Mouse (Mus musculus) midbrain, embryonic 11.5 days (tissue): Measurements from ENCODE around the gene Sbno2. TPM values are rescaled to one million over a fixed set of nuclear protein-coding genes. Genes with fewer than 3 reads are reported as not detected.

Source experiments
- ATAC-seq: fragments of 200-750 bp; cut with Nextera tagmentation; 2 replicates; pipeline ENCODE4 v1.8.0; 2017; ENCODE audit warnings: moderate TSS enrichment, moderate library complexity; ENCODE audit not compliant: low FRiP score
- DNase-seq: peaks from one replicate; pipeline ENCODE4 v3.0.0; 2015; ENCODE audit warnings: low spot score; ENCODE audit errors: missing footprints
- H3K27ac ChIP-seq: fragments of 300-500 bp; sonication (generic); 2 replicates; pipeline ENCODE4 v1.5.1; 2014; ENCODE audit warnings: low read depth, low read length
- H3K27me3 ChIP-seq: fragments of 300-500 bp; sonication (generic); 2 replicates; pipeline ENCODE4 v1.6.1; 2014; ENCODE audit warnings: mild to moderate bottlenecking, low read length, moderate library complexity, mixed read lengths; ENCODE audit not compliant: control insufficient read depth, insufficient read depth
- H3K36me3 ChIP-seq: fragments of 300-500 bp; sonication (generic); 2 replicates; pipeline ENCODE4 v1.6.1; 2014; ENCODE audit warnings: mild to moderate bottlenecking, low read length, moderate library complexity, mixed read lengths; ENCODE audit not compliant: control insufficient read depth, insufficient read depth
- H3K4me1 ChIP-seq: fragments of 300-500 bp; sonication (generic); 2 replicates; pipeline ENCODE4 v1.6.1; 2014; ENCODE audit warnings: low read length; ENCODE audit not compliant: control insufficient read depth, insufficient read depth
- H3K4me2 ChIP-seq: fragments of 300-500 bp; sonication (generic); 2 replicates; pipeline ENCODE4 v1.6.1; 2014; ENCODE audit warnings: mild to moderate bottlenecking, moderate library complexity
- H3K4me3 ChIP-seq: fragments of 300-500 bp; sonication (generic); 2 replicates; pipeline ENCODE4 v1.5.1; 2014; ENCODE audit warnings: low read depth, low read length
- H3K9ac ChIP-seq: fragments of 300-500 bp; sonication (generic); 2 replicates; pipeline ENCODE4 v1.6.1; 2014; ENCODE audit warnings: low read length
- H3K9me3 ChIP-seq: fragments of 300-500 bp; sonication (generic); 2 replicates; pipeline ENCODE4 v1.6.1; 2016; ENCODE audit warnings: low read length; ENCODE audit not compliant: control insufficient read depth
- WGBS: fragments of 180-500 bp; shearing (Covaris S2); extraction: QIAGEN DNeasy Blood & Tissue Kit; methylation state at CpG from one replicate; pipeline ENCODE4 v1.1.7; 2014; 5-methylcytosine and 5-hydroxymethylcytosine counted together
- polyA plus RNA-seq: library from polyadenylated mRNA; unstranded; fragments of >200 nt; fragmentation: Nextera tagmentation; extraction: Ambion mirVana; gene quantifications from 2 replicates; pipeline ENCODE4 v1.2.1, GENCODE M21; 2014

The Sbno2 gene
- polyA plus RNA-seq, 1 experiment from 2014 or later, result 7.0 TPM

DNA sequence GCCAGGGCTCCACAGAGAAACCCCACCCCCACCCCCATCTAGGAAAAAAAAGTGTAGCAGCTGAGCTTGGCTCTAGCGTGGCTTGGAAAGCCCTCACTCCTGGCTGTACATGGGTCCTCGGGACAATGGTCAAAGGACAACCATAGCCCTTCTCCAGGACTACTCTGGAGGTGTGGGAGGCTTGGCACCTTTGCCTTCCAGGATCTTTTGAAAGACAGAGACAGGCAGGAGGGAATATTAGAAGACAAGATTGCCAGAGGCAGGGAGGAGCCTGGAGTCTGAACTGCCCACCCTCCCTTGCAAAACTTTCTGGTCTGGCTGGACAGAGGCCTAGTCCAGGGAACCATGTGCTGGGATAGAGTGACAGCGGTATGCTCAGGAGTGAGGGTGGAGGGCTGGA is 10.7 kb downstream of the Sbno2 start:
- H3K9me3 ChIP-seq, result no peaks in the 10 kb centered on the region
- 0 out of 2 replicates have a peak, but pooled peaks cover 3% of the 10 kb centered on the region for H3K4me1 ChIP-seq
- no peak overlapping the region for H3K27ac ChIP-seq
- ATAC-seq (no peak), DNase-seq (no peak)
- no peaks in the 10 kb centered on the region for H3K27me3 ChIP-seq
- H3K36me3 ChIP-seq, result no peaks in the 10 kb centered on the region
- H3K4me2 ChIP-seq, result no peak overlapping the region
- no peak overlapping the region for H3K4me3 ChIP-seq
- 83% methylated on average over 3 of the region's 3 CpGs for WGBS
- no peak overlapping the region for H3K9ac ChIP-seq

DNA sequence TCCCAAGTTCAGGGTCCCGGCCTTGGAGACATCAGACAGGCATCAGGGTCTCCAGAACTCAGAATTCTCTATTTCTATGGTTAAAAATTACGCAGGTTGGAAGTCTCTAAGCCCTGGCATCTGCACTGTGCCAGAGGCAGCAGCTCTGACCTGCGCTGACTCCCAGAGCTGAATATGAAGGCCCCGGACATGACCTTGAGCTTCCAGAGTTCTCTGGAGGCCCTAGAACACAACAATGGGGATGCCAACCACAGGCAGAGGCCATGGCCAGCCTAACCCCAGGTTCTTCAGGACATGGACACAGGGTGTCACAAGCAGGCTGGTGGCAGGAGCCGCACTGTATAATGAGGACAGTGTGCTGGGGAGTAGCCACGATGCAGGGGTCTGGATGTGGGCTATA is 11.3 kb downstream of the Sbno2 start:
- ATAC-seq, result no peak
- Histone ChIP-seq H3K9ac (no peak overlapping the region), H3K9me3 (no peaks in the 10 kb centered on the region), H3K4me1 (peaks cover 3% of the 10 kb centered on the region; the same call in 1 of the 2 replicates), H3K27ac (no peak overlapping the region), H3K4me3 (no peak overlapping the region), H3K4me2 (no peak overlapping the region), H3K27me3 (no peaks in the 10 kb centered on the region), H3K36me3 (no peaks in the 10 kb centered on the region)
- DNase-seq, result no peak
- WGBS, result 84% methylated on average over 6 of the region's 6 CpGs

DNA sequence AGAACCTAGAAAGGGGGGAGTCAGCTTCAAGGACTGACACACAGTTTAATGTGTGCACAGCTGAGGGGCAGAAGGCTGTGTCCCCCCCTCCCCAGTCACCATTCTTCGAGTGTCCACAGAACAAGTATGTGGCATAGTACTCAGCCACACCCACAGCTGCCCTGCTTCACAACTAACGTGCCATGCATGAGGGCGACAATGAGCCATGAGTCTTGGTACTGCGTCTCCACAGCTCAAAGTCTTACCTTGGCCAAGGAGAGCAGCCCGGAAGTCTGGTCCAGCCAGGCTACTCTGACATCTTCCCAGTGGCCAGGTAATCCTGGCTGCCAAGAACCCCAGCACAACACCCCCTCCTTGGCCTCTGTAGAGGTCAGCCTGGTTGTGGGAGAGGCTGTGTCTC is 12.7 kb downstream of the Sbno2 start:
- no peaks in the 10 kb centered on the region for H3K36me3 ChIP-seq
- ATAC-seq (no peak), DNase-seq (no peak)
- H3K9me3 ChIP-seq, result no peaks in the 10 kb centered on the region
- H3K27me3 ChIP-seq, result no peaks in the 10 kb centered on the region
- peaks cover 3% of the 10 kb centered on the region; the same call in 1 of the 2 replicates for H3K4me1 ChIP-seq
- H3K4me2 ChIP-seq, result no peak overlapping the region
- 89% methylated on average over 5 of the region's 5 CpGs for WGBS
- no peak overlapping the region for H3K9ac ChIP-seq
- no peak overlapping the region for H3K27ac ChIP-seq
- no peak overlapping the region for H3K4me3 ChIP-seq

DNA sequence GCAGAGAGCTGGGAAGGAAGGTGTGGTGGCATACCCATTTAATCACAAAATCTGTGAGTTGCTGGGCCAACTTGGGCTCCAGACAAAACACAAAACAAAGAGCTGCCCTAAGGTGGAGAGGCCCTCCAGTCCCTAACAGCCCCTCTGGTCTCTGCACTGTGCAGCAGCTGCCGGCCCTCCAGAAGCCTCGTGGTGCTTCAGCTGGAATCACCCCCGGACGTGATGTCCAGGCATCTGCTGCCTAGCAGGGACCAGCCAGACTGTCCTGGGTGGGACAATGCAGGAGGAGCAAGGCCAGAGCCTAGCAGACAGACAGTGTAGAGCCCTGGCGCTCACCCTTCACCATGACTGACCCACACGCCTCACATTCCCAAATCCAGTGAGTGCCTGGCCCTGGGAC is 13.8 kb downstream of the Sbno2 start:
- no peak for DNase-seq

DNA sequence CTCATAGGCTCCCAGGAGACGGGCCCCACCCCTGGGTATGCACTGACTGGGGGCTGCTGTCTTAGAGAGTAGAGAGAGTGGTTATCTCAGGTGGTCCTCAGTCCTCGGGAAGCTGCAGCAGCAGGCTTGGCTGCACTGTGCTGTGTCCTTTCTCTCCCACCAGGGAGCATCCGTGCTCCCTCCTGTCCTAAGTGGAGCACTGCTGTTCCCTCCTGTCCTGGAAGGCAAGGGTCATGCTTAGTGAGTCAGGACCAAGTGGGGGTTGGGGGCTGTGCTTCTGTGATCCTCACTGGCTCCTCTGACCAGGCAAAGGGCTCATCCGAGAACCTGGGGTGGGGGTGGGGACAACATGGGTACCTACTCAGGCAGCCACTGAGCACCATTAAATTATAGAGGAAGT is 16.2 kb downstream of the Sbno2 start:
- Histone ChIP-seq H3K27me3 (no peaks in the 10 kb centered on the region), H3K9ac (no peak overlapping the region), H3K4me3 (no peak overlapping the region), H3K9me3 (no peaks in the 10 kb centered on the region), H3K4me1 (no peaks in the 10 kb centered on the region; the same call in 1 of the 2 replicates), H3K27ac (no peak overlapping the region), H3K36me3 (no peaks in the 10 kb centered on the region), H3K4me2 (no peak overlapping the region)
- no peak for DNase-seq
- ATAC-seq, result no peak
- WGBS, result 60% methylated on average over 4 of the region's 4 CpGs

More for the DNA sequence above, 13.8 kb downstream of the Sbno2 start:
- Histone ChIP-seq H3K9ac (no peak overlapping the region), H3K4me1 (no peaks in the 10 kb centered on the region; the same call in 1 of the 2 replicates), H3K9me3 (no peaks in the 10 kb centered on the region), H3K27me3 (no peaks in the 10 kb centered on the region), H3K4me2 (no peak overlapping the region), H3K4me3 (no peak overlapping the region), H3K27ac (no peak overlapping the region), H3K36me3 (no peaks in the 10 kb centered on the region)
- 100% methylated on average over 6 of the region's 6 CpGs for WGBS
- ATAC-seq, result no peak

DNA sequence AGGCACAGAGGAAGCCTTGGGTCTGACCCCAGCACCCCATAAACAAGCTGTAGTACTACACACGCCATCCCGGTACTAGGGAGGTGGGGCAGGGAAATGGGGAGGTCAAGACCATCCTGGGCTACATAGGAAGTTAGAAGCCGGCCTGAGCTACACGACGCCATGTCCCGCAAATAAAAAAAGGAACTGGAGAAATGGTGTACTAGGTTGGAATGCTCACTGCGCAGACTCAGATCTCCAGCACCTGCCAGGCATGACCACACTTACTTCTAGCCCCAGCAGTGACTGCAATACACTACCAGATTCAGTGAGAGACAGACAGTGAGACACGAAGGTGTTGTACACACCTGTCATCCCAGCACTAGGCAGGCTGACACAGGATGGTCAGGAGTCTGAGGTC is 17.9 kb downstream of the Sbno2 start:
- no peak overlapping the region for H3K4me2 ChIP-seq
- no peaks in the 10 kb centered on the region for H3K27me3 ChIP-seq
- H3K9me3 ChIP-seq, result no peaks in the 10 kb centered on the region
- 0 out of 2 replicates have a peak, but pooled peaks cover 2% of the 10 kb centered on the region for H3K36me3 ChIP-seq
- no peak overlapping the region for H3K27ac ChIP-seq
- WGBS, result 90% methylated on average over 8 of the region's 8 CpGs
- no peak overlapping the region for H3K9ac ChIP-seq
- no peak overlapping the region for H3K4me3 ChIP-seq
- DNase-seq (no peak), ATAC-seq (no peak)
- H3K4me1 ChIP-seq, result no peaks in the 10 kb centered on the region; the same call in 1 of the 2 replicates

DNA sequence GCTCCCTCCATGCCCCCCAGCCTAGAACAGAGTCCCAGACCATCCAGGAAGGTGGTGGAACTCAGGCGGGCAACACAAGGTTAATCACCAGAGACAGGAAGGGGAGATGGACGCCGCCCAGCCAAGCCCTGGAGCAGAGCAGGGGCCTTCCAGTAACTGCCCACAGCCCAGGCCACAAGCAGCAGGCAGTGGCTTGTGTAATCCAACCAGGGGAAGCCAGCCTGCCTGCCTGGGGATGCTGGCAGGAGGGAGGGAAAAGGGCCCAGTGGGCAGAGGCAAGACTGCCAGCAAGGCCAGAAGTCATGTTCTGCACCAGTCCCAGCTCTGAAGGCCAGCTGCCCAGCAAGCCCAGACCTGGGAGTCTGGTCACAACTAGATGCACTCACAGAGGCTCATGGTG is 18.5 kb downstream of the Sbno2 start:
- H3K4me1 ChIP-seq, result no peaks in the 10 kb centered on the region; the same call in 1 of the 2 replicates
- 94% methylated on average over 3 of the region's 3 CpGs for WGBS
- no peak overlapping the region for H3K27ac ChIP-seq
- H3K9me3 ChIP-seq, result no peaks in the 10 kb centered on the region
- no peaks in the 10 kb centered on the region for H3K27me3 ChIP-seq
- no peak for ATAC-seq
- H3K9ac ChIP-seq, result no peak overlapping the region
- 0 out of 2 replicates have a peak, but pooled peaks cover 2% of the 10 kb centered on the region for H3K36me3 ChIP-seq
- H3K4me2 ChIP-seq, result no peak overlapping the region
- no peak for DNase-seq
- no peak overlapping the region for H3K4me3 ChIP-seq

DNA sequence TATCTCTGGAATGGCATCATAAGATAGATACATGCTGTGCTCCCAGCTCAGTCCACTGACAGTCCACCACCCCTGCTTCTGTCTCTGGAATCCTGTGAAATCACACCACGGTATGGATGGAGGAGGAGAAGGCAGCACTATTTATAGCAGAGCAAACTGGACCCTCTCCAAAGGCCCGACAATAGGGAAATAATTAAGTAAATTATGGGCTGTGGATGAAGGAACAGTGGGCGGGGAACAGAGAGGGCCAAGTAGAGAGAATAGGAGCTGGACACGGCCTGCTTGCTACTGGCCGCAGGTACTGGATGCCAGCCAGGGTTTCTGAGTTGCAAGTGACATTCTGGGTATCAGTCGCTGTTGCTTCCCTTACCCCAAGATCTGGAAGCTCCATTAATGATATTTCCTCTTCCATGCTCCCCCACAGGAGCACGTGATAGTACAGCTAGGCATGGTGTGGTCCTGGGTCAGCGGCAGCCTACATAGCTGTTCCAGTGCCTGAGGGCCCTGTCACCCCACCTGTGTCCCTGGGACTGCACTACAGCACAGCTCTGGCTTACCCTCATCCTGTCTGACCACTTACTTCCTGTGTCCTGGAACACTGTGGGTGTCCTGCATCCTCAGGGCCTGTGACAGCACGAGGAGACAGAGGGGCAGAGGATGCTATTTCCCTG is 20.4 kb downstream of the Sbno2 start:
- WGBS, result 88% methylated on average over 9 of the region's 9 CpGs
- no peak overlapping the region for H3K4me2 ChIP-seq
- no peaks in the 10 kb centered on the region for H3K9me3 ChIP-seq
- DNase-seq (no peak), ATAC-seq (no peak)
- 0 out of 2 replicates have a peak, but pooled peaks cover 5% of the 10 kb centered on the region for H3K36me3 ChIP-seq
- H3K27me3 ChIP-seq, result no peaks in the 10 kb centered on the region
- H3K4me1 ChIP-seq, result no peaks in the 10 kb centered on the region; the same call in 1 of the 2 replicates
- H3K27ac ChIP-seq, result no peak overlapping the region
- H3K4me3 ChIP-seq, result no peak overlapping the region
- no peak overlapping the region for H3K9ac ChIP-seq

DNA sequence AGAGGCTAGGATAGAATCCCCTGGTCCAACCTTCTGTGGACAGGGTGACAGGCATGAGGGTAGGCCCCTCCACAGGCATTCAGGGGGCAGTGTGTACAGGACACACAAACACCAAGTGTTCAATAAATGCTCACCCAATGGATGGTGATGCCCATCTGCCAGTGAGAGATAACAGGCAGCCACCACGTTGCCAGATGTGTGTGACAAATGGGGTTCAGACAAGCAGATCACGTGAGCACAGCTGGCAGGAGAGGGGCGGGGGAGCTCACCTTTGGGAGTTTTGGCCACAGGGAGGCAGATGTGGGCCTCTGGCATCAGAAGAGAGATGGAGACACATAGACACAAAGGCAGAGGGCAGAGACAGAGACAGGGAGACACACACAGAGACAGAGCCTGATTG is 24.3 kb downstream of the Sbno2 start:
- H3K27ac ChIP-seq, result no peak overlapping the region
- H3K4me1 ChIP-seq, result no peaks in the 10 kb centered on the region
- H3K27me3 ChIP-seq, result no peaks in the 10 kb centered on the region
- 74% methylated on average over 3 of the region's 3 CpGs for WGBS
- DNase-seq (no peak), ATAC-seq (no peak)
- H3K4me2 ChIP-seq, result no peak overlapping the region
- no peak overlapping the region for H3K4me3 ChIP-seq
- H3K9ac ChIP-seq, result no peak overlapping the region
- H3K36me3 ChIP-seq, result 0 out of 2 replicates have a peak, but pooled peaks cover 5% of the 10 kb centered on the region
- H3K9me3 ChIP-seq, result no peaks in the 10 kb centered on the region
